Mouse (Mus musculus) kidney, adult 9 months (tissue): ENCODE results near the gene Sec14l5.

ENCODE experiments used
- DNase-seq: peaks from one replicate; pipeline ENCODE4 v3.0.0; 2022

Sec14l5 gene

GRCm38 (mm10) chr16:5147037-5147385 is at the start of gene Sec14l5:
Gene Sec14l5 (plus strand): TSS chr16:5147109.
- no peak for DNase-seq

- no peak for DNase-seq
Observed at GRCm38 (mm10) chr16:5101000-5101399, 45.9 kb upstream of the Sec14l5 start.

- DNase-seq = peak; percentile 35
Observed at GRCm38 (mm10) chr16:5109877-5110276, 37.0 kb upstream of the Sec14l5 start.

- DNase-seq = no peak
Observed at GRCm38 (mm10) chr16:5111021-5111420, 35.9 kb upstream of the Sec14l5 start.

- DNase-seq = no peak
Observed at GRCm38 (mm10) chr16:5113002-5113550, 33.8 kb upstream of the Sec14l5 start.

DNA sequence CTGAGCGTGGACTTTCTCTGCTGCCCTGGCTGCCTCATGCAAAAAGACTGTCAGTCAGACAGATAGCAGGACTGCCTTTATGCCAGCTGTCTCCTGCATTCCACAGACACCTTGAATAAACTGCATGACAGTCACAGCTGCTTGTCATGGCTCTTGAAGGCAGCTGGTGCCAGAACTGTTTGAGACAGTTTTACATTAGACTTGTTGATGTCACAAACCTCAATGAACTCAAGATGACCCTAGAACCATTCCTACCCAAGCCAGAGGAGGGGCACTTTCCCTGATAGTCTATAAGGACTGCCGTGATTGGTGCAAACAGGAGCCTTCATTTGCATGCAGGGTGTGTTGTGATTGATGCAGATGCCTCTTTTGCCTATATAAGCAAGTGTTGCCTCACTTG is 33.3 kb upstream of the Sec14l5 start:
- no peak for DNase-seq

GRCm38 (mm10) chr16:5119385-5119784 is 27.5 kb upstream of the Sec14l5 start:
- peak; percentile 19 for DNase-seq

GRCm38 (mm10) chr16:5119845-5120244 is 27.1 kb upstream of the Sec14l5 start:
- DNase-seq = no peak

DNA sequence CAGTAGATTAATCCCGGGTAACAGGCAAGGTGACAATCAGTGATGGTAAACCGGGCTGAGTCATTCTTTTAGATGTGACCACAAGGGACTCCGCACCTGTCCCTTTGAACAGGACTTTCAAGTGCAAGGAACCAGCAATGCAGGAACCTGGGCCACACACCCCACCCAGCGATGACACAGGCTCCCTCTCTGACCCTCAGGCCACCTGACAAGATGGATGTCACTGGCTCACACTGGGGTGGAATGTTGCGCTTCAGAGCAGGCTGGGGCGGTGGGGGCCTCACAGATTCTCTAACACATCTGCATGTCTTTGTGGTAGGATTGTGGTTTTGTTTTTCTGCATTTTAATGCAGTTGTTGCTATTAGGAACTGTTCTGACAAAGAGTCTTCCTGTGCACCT is 23.4 kb upstream of the Sec14l5 start:
- DNase-seq = no peak

DNA sequence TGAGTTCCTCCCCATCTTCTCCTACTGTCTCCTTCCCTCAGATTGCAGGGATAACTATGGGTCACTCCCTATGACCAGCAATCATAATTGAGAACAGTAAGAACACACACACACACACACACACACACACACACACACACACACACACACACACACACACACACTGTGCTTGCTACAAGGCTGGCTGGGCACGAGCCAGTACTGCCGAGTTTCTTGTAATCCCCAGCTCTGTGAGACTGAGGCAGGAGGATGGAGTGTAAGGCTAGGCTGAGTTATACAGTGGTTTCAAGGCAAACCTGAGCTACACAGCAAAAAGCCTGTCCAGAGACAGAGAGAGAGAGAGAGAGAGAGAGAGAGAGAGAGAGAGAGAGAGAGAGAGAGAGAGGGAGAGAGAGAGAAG is 16.7 kb upstream of the Sec14l5 start:
- no peak for DNase-seq

- no peak for DNase-seq
Observed at GRCm38 (mm10) chr16:5130766-5131165, 16.1 kb upstream of the Sec14l5 start.

DNA sequence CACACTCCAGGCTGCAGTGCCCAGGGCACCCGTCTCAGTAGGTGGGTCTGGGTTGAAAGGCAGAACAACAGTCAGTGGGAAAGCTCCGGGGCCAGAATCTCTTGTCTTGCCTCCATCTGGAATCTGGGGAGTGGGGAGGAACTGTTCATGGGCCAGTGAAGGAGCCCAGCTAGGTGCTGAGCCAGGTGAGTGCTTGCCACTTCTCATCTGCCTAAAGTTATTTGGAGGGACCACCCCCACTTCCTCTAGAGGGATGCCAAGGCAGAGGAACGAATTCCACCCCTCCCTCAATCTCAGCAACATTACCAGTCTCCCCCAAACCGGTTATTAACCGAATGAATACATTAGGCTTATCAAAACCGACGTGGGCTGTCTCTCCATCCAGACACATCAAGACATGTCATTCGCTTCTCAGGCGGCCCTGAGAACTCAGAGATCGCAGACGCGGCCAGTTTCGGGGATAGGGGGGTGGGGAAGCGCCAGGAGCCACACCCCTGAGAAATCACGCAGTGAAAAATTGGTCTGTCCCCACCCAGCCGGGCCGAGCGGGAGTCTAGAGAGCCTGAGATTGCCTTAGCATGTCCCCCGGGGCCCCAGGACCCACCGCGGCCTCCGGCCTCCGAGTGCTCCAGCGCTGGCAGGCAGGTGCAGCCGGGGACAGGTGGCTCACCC is 15.5 kb upstream of the Sec14l5 start:
- no peak for DNase-seq

- peak; percentile 89 for DNase-seq
Observed at GRCm38 (mm10) chr16:5132401-5132801, 14.5 kb upstream of the Sec14l5 start, which contains the start of gene Ppl. Gene Ppl (minus strand): TSS chr16:5132421.

GRCm38 (mm10) chr16:5134623-5135330 is 12.1 kb upstream of the Sec14l5 start:
- peak; percentile 32 for DNase-seq

DNA sequence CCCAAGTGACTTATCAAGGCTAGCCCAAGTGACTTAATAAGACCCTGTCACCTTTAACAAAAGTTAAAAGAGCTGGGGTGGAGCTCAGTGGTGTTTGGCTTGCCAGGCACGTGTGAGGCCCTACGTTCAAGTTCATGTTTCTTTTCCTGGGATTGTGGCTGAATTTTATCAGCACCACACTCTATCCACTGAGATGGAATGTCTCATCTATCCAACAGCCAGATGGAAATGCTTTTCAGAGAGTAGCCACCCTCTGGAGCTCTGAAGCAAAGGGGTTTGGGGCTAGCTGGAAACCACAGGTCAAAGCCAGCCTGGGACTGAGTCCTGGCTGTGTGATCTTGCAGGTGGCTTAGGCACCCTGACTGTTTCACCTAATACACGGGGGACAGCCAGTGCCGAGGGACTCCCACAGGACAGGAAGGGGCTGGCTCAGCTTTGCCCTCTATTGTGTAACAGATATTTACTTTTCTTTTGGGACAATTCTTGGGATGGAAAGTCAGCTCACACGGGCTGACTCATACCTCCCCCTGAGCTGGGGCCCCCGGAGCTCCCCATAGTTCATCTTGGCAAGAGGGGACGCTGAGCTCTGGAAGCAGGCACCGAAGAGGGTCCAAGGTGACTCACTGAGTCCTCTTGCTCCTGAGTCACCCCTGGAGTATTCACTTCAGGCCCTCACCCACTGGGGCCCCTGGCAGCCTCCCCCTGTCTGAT is 11.2 kb upstream of the Sec14l5 start:
- DNase-seq = no peak

DNA sequence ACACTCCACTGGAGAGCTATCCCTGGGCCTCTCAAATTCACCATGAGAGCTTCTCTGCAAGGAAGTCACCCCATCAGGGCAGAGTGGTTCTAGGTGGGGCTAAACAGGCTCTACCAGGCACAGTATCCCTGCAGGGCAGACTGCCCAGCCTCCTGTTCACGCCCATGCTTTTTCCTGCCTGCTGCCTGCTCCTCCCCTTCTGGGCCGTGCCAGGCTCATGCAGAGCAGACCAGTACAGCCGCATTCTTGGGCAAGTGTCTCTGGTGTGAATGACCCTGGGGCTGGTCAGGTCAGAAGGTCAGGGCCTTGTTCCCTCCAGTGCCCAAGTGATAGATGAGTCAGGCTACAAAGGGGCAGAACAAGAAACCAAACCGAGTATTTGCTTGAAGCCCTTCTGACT is 10.4 kb upstream of the Sec14l5 start:
- DNase-seq = peak; percentile 64

DNA sequence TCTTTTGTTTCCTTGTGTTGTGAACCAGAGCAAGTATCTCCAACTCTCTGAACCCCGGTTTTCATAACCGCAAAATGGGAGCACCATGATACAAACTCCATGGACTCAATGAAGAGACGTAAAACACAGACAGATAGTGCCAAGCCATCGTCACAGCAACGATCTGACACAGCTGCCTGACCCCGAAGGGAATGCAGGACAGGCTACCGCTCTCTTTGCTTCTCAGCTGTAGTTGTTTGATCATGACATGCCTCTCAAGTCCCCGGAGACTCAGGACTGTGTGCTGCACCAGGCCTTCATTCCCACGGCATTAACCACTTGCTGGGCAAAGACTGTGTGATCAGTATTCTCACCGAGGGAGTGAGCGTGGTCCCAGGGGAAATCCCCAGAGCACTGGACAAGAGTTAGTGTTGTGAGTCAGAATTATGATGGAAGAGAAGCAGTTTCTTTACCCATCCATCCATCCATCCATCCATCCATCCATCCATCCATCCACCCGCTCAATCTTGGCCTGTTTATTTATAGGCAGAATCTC is 9.8 kb upstream of the Sec14l5 start:
- no peak for DNase-seq

DNA sequence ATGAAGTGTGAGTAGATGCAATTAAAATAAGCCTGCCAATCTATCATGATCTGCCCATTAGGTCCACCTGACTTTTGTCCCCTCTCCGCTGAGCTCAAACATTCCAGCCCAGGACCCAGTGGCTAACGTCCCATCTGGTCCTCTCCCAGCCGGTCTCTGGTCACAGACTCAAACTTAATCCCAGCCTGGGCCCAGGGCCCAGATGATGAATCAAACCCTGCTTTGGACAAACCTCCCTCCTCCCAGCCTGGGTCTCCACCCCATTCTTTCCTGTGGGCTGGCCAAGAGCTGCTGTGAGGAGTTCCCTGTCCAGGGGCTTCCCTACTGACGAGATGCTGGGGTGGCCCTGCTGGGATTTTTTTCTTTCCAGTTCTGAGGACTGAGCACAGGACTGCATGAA is 7.2 kb upstream of the Sec14l5 start:
- DNase-seq = no peak

GRCm38 (mm10) chr16:5145570-5145969 is 1.3 kb upstream of the Sec14l5 start:
- DNase-seq = peak; percentile 88

GRCm38 (mm10) chr16:5146367-5147036 is 407 bp upstream of the Sec14l5 start:
- DNase-seq = peak; percentile 90

- no peak for DNase-seq
Observed at GRCm38 (mm10) chr16:5150544-5150943, 3.6 kb downstream of the Sec14l5 start.

DNA sequence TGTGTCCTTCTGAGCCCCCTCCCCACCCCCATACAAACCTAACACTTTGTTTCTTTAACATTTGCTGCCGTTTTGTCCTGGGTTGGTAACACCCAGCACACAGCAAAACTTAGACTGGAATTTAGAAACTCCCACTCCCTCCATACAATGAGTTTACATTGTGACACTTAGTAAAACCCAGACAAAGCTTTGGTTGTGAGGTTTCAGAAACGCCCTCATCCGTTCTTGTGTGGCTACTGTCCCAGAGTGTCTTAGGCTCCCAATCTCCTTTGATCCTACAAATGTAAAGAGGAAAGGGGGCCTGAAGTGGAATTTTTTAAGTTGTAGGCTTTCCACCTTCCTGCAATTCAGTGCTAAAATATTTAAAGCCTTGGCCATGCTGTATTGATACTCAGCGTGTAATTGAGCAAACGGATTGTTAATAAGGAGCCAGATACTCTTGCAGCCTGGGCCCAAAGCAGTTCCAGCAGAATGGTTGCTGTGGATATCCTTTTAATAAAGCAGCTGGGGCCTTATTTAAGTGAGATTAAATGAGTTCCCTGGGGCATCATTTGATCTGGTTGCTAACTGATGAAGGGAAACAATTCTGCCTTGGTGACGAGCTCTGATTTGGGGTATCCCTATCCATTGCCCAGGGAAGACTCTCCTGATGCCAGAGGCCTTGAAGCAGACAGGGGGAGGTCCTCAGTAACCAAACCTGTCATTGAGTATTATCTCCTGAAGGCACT is 6.6 kb downstream of the Sec14l5 start:
- DNase-seq = no peak
